Mouse (Mus musculus) right cerebral cortex, postnatal 25 days (tissue): ENCODE data around the gene Ric3.

Source experiments
- DNase-seq: peaks from one replicate; pipeline ENCODE4 v3.0.0; 2022

Ric3 gene

GRCm38 (mm10) chr7:108996156-108996555 is 87.0 kb downstream of the Ric3 start:
- no peak for DNase-seq

DNA sequence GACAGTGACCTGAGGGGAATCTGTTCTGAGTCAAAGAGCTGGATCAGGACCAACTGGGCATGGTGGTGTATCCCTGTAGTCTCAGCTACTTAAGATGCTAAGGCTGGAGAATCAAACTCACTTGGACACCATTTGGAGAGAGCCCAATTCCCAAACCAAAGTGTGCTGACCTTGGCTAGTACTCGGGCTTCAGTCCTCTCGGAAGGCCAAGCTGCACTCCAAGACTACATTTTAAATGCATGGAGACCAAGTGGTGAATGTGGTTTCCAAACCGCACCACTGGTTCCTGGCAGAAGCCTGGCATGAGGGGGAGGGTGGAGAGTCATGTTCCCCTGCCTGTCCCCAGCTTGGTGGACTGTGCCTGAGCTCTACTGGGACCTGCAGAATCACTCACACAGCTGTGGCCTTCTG is 89.2 kb downstream of the Ric3 start:
- no peak for DNase-seq

DNA sequence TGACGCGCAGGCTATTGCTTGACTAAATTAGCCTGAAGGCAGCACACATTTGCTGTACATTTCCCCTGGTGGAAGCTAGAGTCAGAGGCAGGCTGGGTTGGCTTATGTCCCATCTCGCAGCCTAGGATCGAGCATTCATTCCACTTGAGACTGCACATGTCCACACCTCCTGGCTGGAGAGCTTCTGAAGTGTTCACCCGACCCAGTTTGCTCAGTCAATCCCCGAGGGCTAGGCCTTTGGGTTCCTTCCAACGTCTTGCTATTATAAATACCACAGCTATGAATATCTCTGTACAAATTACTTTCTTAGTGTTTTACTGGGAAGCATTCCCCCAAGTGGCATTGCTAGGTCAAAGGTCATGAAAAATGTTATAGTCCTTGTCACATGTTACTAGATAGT is 89.9 kb downstream of the Ric3 start:
- no peak for DNase-seq

GRCm38 (mm10) chr7:108991207-108991606 is 91.9 kb downstream of the Ric3 start:
- peak; percentile 72 for DNase-seq

DNA sequence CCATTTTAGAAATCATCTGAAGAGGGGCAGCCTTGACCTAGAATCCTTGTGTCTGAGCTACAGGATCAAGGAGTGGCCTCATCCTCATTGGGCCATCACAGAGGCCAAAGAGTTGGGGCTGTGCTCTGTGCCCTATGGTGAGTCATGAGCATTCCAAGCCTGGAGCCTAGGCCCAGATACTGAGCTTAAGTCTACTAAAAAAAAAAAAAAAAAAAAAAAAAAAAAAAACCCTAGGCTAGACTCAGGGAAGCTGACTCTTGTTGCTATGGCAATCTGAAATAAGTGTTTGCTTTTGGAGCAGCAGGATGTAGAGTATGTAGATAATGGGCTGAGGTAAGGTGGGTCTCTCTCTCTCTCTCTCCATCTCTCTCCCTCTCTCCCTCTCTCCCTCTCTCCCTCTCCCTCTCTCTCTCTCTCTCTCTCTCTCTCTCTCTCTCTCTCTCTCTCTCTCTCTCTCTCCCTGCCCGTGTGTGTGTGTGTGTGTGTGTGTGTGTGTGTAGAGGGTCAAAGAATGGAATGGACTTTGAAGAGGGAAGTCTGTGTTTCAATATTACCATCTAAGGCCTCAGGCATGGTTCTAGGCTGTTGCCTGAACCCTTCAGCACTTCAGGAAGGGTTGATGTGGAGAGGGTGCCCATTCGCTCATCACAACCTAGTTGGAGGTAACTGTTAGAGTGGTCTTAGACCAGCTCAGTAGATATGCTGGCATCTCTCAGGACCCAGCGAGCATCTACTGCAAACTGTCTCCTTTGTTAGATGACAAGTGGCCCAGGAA is 97.0 kb downstream of the Ric3 start:
- no peak for DNase-seq
